Mouse (Mus musculus): Measurements from ENCODE around the gene Slc11a1. TPM values are rescaled to one million over a fixed set of nuclear protein-coding genes. Genes with fewer than 3 reads are reported as not detected.
"Not testable (repeated sequence)": the region's sequence is repeated elsewhere in the genome, so short reads cannot be mapped to it uniquely, and the experiment has no call there.

Gene Slc11a1
- total and polyA plus RNA-seq, 3 experiments: 13.1 to 39.4 (median 16.3) TPM

GRCm38 (mm10) chr1:74387386-74387988 lies 12.5 kb downstream of the Slc11a1 start:
- DNase-seq: peak; percentile 41

GRCm38 (mm10) chr1:74388398-74388920 lies 13.5 kb downstream of the Slc11a1 start:
- peak; percentile 73 for DNase-seq

- DNase-seq: peak; percentile 72
These were observed 14.9 kb downstream of the Slc11a1 start for GRCm38 (mm10) chr1:74389831-74390286.

GRCm38 (mm10) chr1:74390287-74390906 lies 15.4 kb downstream of the Slc11a1 start:
- peak; percentile 65 for DNase-seq

- DNase-seq: peak; percentile 99
These were observed 16.1 kb downstream of the Slc11a1 start, which contains the start of gene Ctdsp1 for GRCm38 (mm10) chr1:74390924-74391748. Ctdsp1 (plus strand) TSS chr1:74391509.

GRCm38 (mm10) chr1:74391844-74392441 lies 16.9 kb downstream of the Slc11a1 start:
- peak; percentile 93 for DNase-seq

GRCm38 (mm10) chr1:74392446-74392994 lies 17.5 kb downstream of the Slc11a1 start:
- DNase-seq: peak; percentile 61

GRCm38 (mm10) chr1:74393010-74393409 lies 18.0 kb downstream of the Slc11a1 start:
- no peak for DNase-seq

GRCm38 (mm10) chr1:74393697-74394096 lies 18.7 kb downstream of the Slc11a1 start:
- DNase-seq: no peak

- DNase-seq: no peak
These were observed 19.3 kb downstream of the Slc11a1 start for GRCm38 (mm10) chr1:74394311-74394710.

GRCm38 (mm10) chr1:74394858-74395257 lies 19.9 kb downstream of the Slc11a1 start:
- DNase-seq: no peak

GRCm38 (mm10) chr1:74395290-74395689 lies 20.3 kb downstream of the Slc11a1 start:
- no peak for DNase-seq

- not testable (repeated sequence) for DNase-seq
These were observed 21.6 kb downstream of the Slc11a1 start for GRCm38 (mm10) chr1:74396456-74397222.

GRCm38 (mm10) chr1:74397268-74397918 lies 22.4 kb downstream of the Slc11a1 start:
- peak; percentile 100 for DNase-seq

GRCm38 (mm10) chr1:74397919-74398451 lies 23.0 kb downstream of the Slc11a1 start:
- peak; percentile 78 for DNase-seq

- no peak for DNase-seq
These were observed 25.5 kb downstream of the Slc11a1 start for GRCm38 (mm10) chr1:74400531-74400930.

GRCm38 (mm10) chr1:74401015-74401702 lies 26.2 kb downstream of the Slc11a1 start:
- DNase-seq: no peak

GRCm38 (mm10) chr1:74404206-74404605 lies 29.2 kb downstream of the Slc11a1 start:
- no peak for DNase-seq

Data from adrenal gland, adult 2 months (tissue).